Mouse (Mus musculus) fibroblast of lung, adult 2 months (primary cell): ENCODE measurements around the gene Znhit3.
A peak's percentile ranks its signal among the peaks of the same experiment; 100 is the strongest.

Experiments
- DNase-seq: peaks from one replicate; pipeline ENCODE4 v3.0.0-alpha.2; 2011; ENCODE audit warnings: low read depth

Znhit3 gene

DNA sequence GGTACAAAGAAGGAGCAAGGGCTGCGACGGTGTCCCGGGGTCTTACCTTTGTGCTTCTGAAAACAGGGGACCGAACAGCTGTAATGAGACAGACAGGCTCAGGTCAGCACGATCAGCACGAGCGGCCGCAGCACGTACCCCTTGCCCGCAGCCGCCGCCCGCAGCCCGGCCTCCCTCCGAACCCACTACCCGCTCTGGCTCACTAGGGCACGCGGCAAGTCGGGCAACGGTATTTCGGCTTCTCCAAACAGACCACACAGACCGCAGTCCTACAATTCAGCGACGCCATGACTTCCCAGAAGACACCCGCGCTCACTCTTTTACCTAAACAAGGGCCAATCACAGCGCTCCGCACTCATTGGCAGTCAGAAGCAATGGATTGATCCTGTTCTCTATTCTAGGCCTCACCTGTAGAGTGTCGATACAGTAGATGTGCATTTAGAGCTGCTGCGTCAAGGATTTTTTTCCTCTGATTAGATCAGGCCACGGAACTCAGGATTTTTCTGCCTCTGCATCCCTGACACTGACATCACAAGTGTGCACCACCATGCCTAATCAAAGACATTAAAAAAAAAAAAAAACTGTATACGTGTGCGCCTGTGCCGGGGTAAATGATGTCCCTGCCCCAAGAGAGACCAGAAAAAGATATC is at the start of gene Znhit3:
Gene Znhit3, minus strand, starts transcription at position 314 of the 650 bp plus-strand sequence.
- DNase-seq: peak; percentile 85

DNA sequence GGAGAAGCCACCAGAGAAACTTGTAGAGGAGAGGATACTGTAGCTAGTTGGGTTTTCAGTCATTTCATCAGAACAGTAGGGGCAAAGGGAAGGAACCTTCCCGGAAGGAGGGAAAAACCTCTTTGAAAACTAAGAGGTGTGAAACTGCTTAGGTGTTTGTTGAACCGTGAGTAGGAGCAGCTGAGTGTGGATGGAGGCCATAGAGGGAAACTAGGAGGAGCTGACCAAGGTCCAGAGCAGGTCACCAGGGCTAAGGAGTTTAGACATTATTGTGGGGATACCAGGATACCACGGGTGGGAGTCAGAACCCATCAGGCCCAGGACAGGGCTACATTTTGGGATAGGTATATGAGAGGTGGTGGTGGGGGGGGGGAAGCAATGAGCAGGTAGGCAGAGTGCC is 47.4 kb upstream of the Znhit3 start:
- no peak for DNase-seq

DNA sequence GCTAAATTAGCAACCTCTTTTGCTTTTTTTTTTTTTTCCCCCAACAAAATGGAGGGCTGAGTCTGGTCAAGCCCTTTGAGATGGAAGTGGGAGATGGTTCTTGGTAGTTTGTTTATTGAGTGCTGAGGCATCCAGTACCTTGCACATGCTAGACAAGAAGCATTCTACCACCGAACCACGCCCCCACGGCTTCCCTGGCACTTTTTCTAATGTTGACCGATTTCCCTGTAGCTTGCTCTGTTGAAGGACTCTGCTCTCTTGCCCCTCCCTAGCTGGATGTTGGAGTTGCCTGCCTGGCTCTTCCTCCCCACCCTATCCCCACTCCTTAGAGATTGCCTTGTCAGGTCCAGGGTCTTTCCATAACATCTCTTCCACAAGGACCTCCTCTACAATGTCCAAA is 46.4 kb upstream of the Znhit3 start:
- DNase-seq: no peak

DNA sequence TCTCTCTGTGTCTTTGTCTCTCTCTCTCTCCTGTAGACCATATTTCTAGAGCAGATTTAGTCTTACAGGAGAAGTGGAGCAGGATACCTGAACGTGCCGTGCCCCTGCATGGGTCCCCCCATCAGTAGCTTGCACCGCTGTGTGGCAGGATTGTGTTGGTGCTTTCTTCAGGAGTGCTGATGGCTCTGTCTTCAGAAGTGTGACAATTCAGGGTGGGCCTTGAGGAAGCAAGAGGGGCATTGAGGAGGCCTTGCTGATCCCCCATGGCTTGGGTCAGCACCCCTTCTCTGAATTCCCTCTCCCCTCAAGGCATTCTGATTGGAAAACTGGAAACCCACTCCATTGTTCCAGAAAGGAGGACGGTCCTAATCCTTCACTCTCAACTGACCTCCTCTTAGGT is 45.4 kb upstream of the Znhit3 start:
- no peak for DNase-seq

DNA sequence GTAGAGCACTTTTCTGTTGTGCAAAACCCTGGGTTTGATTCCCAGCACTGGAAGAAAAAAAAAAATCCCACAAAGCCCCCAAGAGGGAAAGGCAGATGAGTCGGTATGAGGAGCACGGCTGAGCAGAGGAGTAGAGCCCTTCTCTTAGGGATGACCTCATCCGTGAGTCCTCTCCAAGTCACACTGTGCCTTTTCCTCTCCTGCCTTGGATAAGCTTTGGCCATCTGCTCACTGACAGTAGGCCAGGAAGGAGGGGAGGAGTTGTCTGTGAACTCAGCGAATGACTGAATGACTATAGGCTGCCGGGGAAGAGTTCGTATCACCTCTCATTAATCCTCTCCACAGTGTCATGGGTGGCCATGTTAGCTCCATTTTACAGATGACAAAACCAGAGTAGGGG is 44.6 kb upstream of the Znhit3 start:
- DNase-seq: no peak

DNA sequence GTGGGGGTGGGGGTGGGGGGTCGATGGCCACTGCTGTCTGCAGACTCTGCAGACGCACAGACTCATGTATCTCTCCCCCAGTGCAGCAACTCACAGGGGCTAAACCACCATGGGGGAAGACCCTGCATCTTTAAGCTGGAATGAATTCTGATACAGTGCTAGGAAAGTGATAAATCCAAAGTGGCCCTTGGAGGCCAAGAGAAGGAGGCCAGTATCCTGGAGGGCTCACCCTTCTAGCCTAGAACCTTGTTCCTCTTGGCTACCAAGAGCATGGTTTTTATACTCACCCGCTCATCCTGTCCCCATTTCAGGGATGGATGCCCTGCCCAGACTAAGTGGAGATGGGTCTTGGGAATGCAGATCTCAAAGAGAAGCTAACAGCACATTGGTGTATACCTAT is 44.1 kb upstream of the Znhit3 start:
- no peak for DNase-seq

DNA sequence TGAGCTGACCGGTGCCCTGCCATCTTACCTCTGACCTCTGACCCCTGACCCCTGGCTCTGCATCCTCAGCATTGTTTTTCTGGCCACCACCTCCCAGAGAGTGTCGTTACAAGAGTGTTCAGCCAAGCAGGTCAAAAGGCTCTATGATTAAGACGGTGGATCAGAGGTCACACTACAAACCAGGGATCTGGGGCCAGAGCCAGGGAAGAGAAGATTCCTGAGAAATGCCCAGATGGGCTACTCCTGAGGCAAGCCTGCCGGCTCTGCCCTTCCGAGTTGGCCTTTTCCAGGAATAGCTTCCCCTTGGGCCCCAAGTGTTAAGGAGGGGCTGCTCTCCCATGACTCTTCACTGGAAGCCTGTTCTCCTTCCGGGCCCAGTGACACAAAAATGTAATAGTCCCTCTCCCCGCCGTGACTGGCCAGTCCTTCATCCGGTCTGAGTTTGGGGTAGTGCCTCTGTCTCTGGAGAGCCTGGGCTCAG is 43.6 kb upstream of the Znhit3 start:
- DNase-seq: peak; percentile 23

DNA sequence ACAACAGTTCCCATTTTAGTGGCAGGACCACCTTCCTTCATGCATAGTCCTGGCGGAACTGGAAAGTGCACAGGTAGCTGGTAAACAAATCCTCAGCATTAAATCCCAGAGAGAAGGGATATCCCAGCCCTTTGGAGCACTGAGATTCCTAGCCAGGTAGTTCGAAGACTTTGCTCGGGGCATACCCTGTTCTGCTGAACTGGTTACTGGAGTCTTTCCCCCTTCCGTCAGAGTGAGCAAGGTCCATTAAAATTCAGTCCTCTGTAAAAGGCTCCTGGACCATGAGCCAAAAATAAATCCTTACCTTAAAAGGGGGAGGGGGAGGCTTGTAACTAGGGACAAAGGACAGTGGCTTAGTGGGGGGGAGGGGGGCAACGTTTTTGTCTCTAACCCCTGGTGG is 43.0 kb upstream of the Znhit3 start:
- DNase-seq: no peak

DNA sequence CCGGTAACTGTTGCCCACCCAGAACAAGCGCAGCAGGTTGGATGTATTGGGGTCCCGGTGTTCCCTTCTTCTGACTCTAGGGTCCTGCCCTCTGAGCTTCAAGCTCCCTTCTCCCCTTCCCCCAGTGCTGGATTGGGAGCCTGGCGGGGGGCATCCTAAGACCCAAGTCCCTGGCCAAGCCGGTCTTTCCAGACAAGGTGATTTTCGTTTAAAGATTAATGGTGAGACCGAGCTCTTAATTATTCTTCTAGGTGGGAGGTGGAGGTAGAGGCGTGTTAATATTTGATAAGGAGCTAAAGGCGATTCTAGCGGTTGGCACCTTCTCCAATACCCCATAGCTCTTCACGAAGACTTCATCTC is 42.1 kb upstream of the Znhit3 start:
- DNase-seq: no peak

DNA sequence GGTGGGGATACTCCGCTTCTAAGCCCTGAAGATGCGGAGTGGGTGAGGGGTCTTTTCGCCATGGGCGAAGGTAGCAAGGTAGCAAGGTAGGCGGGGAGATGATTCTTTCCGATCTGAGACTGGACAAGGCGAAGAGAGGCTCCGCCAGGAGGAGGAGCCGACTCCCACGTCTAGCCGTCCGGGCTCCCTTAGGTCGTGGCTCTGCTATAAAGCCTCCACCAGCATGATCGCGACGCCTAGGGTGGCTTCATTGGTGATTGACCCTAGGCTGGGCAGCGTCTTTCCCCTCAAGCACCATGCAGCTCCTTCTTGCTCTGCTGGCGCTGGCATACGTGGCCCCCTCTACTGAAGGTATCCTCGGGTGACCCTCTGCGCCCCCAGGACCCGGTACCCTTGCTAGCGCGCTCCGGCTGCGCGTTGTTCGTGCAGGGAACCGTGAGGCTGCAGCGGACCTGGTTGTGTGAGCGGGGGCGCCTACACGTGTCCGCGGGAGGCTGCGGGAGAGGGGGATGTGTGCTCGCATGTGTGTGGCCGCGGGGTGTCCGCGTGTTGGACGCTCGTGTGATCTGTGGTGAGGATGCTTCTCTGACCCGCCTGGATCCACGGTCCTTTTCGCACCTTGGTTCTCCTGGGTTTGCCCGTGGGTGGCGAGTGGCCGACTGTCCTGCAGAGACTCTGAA is 41.6 kb upstream of the Znhit3 start, which contains the start of gene Car4:
Gene Car4, plus strand, starts transcription at position 196 of the 680 bp plus-strand sequence.
- no peak for DNase-seq

DNA sequence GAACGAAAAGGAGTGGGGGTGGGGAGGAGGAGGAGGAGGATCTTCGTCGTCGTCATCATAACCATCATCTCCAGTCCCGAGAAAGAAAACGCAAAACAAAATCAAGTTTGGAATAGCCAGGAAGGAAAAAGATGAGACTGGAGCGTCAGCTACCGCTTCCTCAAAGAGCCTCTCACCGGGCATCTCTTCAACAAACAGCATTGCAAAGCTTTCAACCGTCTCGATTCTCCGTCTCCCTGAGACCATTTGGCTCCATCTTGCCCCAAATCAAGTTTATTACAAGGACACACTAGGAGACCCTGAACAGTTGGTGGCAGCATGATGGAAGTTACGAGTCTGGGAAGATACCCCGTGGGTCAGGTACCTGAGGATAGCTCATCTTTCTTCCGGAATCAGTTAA is 41.0 kb upstream of the Znhit3 start:
- DNase-seq: no peak

DNA sequence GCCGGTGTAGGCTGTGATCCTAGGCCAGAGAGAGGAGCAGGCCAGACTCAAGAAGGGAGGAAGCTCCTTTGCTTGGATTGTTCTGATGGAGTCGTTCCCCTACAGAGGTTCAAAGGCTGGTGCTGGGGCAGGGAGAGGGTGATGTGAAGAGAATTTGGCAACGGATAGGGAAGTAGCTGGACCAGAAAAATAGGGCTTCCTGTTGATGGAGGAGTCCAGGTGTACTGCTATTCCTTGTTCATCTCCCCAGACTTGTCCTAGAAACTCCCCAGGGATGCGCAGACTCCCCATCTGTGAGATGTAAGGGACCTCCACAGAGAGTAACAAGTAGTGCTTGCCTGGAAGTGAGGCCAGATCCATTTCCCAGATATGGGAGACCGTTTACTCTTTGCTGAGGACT is 40.2 kb upstream of the Znhit3 start:
- DNase-seq: no peak

DNA sequence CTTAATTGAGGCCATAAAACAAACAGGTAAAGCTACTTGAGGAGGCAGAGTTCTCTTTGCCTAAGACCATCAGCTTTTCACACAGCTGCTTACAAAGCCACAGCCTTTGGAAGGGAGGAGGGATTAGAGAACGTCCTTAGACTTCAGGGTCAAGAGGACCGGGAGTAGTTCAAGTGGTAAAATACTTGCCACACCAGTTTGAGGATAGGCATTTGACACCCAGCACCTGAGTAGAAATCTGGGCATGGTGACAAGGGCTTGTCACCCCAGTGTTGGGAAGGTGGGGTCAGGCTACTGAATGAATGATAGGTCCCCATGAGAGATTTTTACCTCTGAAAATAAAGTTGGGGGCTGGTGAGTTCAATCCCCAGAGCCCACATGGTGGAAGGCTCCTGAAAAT is 36.4 kb upstream of the Znhit3 start:
- no peak for DNase-seq

DNA sequence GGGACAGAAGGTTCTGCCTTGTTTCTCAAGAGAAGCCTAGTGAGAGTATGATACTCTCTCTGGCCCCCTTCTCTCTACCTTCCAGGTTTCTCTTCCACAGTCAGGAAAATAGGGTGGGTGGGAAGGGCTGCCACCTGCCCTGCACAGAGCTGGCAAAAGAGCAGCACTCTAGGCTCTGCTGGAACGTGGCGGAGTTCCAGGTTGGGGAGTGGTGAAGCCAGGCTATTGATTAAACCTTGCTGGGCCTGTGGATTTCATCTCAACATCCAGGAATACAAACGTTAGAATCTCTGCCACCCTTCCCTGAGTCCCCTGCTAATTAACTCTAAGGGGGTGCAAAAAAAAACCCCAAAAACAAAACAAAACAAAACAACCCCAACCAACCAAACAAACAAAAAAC is 32.4 kb upstream of the Znhit3 start:
- no peak for DNase-seq

DNA sequence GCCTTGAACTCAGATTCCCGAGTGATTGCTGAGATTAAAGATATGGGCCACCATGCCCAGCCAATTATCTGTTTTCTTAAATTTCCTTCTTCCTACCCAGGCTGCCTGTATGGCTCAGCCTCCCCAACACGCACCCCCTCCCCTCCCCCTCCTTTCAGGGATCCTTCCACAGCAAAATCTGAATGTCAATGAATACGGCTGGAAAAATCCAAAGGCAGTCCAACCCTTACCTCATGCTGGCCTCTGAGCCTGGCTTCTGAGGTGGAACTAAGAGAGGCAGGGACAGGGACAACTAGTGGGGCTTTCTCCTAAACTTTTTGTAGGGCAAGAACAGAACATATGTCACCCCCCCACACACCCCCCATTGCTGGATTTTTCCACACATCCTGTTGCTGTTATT is 31.9 kb upstream of the Znhit3 start:
- DNase-seq: no peak

DNA sequence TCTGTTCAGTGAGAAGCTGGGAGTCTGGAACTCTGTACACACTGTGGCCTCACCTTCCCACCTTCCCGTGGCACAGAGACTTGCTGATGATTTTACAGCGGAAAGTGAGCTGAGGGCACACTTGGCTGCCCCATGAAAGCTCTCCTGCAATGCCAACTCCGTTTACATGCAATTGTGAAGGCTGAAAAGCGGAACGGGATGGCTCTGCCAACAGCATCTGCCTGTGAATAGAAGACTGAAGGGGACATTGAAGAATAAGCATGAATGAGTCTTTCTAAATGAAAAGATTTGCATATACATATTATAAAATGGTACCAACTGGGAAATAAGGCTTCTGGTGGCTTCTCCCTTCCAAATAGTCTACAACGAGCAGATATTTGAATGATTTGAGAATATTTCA is 31.0 kb upstream of the Znhit3 start:
- no peak for DNase-seq

DNA sequence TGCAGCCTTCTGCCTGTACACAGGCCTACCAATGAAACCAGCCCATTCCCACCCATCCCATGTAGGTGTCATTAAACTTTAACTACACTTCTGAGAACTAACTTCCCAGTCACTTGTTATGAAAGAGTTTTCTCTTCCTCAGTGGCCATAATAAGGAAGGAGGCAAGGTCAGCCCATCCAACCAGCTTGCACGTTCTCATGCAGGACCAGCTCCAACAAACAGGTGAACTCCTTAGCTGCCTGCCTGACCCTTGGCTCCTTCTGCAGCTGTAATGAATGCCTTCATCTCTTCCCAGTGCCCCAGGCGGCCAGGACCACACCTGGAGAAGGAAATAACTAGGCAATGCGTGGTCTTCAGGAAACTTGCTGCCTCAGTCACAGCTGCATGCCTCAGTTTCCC is 29.7 kb upstream of the Znhit3 start:
- no peak for DNase-seq

DNA sequence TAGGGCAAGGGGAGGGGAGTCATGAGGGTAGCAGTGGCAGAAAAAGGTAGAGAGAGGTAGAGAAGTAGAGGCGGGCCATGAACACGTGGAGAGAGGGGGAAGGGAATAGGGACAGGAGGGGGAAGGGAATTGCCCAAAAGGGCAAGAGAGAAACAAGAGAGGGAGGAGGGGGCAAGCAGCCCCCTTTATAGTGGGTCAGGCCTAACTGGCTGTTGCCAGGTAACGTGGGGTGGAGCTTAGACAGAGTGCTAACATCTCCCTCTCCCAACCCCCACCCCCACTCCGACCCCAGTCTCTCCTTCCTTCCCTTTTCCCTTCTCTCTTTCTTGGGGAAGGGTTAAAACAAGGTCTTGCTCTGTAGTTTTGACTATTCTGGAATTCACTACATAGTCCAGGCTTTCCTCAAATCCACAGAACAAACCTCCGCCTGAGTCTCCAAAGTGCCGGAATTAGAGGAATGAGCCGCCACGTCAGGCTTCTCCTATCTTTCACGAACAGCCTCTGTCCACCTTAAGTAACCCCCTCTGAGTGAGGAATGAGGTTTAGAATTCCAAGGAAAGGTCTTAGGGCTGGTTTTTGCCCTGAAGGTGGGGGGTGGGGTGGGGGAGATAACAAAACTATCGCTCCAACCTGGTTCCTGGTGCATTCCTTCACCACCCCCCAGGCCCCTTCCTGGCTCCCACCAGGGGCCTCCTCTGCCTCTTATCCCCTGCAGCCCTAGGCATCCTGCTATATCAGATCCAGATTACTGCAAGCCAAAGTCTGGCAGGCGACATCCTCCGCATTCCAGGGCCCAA is 28.7 kb upstream of the Znhit3 start:
- no peak for DNase-seq

DNA sequence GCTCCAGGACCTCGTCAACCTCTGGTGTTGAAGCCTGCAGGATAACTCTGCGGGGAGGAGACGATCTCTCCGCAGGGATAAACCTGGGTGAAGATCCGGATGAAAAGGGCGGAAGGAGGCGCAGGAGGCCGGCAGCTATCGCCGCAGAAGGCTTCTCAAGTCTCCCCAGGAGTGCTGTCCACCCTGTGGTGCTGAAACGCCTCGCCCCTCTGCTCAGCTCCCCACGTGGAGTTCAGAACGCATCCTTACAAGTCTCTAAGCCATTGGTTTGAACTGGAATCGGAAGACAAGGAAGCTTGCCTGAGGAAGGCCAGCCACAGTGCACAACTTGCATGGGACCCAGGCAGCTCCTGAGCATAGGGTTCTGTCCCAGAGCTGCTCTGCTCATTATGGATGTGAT is 27.8 kb upstream of the Znhit3 start:
- no peak for DNase-seq

DNA sequence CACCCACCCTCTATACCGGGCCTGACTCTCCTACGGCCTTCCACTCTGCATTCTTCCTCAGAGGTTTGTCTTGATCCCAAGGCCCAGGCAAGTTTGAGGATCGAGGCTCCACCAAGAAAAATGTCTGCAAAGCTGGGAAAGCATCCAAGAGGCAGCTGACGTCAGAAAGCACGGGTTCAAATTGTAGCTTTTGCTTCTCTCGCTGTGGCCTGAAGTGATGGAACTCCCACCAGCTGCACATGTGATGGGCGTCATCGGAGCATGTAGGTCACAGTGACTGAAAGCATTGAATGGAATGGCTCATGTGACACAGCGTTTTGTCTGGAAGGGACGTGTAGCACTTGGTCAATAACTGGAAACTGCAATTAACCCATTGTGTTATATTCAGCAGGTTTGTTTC is 24.0 kb upstream of the Znhit3 start:
- DNase-seq: no peak

DNA sequence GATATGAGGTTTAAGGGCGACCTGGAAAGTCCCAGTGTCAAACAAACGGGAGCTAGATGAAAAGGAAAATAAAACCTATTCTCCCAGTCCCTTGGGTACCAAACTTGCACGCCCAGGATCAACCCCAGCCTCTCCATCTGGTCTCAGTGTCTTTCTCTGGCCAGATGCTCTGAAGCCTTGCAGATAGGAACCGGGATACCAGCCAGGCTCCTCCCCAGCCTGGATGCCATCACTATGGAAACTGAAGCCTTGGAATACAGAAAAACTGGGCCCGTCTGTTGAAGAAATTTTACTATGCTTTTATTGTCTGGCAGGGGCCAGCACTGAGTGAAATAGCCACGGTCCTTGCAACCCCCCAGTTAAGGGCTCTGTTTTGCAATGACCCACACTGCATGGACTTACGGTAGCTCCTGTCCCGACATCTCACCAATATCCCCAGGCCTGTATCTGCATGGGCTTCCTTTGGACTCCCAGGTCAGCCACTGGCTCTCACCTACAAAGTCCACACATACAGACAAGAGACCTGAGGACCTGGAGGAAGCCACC is 23.4 kb upstream of the Znhit3 start:
- no peak for DNase-seq

DNA sequence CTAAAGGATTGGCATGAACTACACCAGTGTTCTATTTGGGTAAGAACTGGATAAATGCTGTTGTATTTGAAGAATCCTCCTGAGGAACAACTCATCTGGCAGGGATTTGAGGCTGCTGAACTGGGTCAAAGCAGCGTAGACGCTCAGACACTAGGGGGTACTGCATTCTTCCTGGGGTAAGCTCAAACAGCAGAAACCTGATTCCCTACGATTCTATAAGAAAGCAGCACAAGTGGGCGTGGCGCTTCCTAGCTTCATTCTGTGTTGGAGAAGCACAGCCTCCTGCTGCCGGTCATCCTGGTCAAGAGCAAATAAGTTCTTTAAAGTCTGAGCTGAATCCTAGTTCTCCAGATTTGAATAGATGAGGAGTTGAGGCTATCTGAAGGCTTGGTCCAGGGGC is 16.1 kb upstream of the Znhit3 start:
- DNase-seq: no peak

DNA sequence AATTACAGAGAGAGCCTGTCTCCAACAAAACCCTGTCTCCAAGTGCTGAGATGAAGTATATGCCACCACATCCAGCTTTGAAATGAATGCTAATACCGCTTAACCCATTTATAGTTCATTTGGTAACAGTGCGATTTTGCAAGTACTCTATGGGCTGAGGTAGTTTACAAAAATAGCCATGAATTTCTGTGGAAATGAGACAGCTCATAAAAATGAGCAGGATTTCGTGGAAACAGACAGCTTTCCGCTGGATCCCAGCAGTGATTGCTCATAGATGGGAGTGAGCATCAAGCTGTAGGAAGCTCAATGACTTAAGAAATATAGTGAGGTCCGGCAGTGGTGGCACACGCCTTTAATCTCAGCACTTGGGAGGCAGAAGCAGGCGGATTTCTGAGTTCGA is 4.8 kb upstream of the Znhit3 start:
- no peak for DNase-seq
